Mouse (Mus musculus) kidney, adult 2 months (tissue): ENCODE results near the gene Padi6. TPM values are rescaled to one million over a fixed set of nuclear protein-coding genes. Genes with fewer than 3 reads are reported as not detected.

Experiments used
- DNase-seq: peaks from one replicate; pipeline ENCODE4 v3.0.0; 2021
- H3K27ac ChIP-seq: fragments of 200-500 bp; 2 replicates; pipeline ENCODE4 v1.5.1; 2012; ENCODE audit warnings: low read depth, low read length, control low read depth, inconsistent platforms; ENCODE audit not compliant: insufficient read depth
- H3K27me3 ChIP-seq: fragments of 200-500 bp; replicated peaks from 2 replicates; pipeline ENCODE4 v1.6.1; 2012; ENCODE audit warnings: mild to moderate bottlenecking, moderate library complexity, low read length, inconsistent platforms; ENCODE audit not compliant: control insufficient read depth, insufficient read depth
- H3K36me3 ChIP-seq: fragments of 200-500 bp; 2 replicates; pipeline ENCODE4 v1.6.1; 2012; ENCODE audit warnings: mild to moderate bottlenecking, moderate library complexity, low read length, inconsistent platforms; ENCODE audit not compliant: control insufficient read depth, insufficient read depth
- H3K4me1 ChIP-seq: fragments of 200-500 bp; 2 replicates; pipeline ENCODE4 v1.6.1; 2011; ENCODE audit warnings: low read length; ENCODE audit not compliant: control insufficient read depth, insufficient read depth
- H3K4me3 ChIP-seq: fragments of 200-500 bp; 2 replicates; pipeline ENCODE4 v1.5.1; 2011; ENCODE audit warnings: mild to moderate bottlenecking, low read depth, low read length, control low read depth; ENCODE audit not compliant: insufficient read depth
- CTCF ChIP-seq: fragments of 200-500 bp; conservative IDR thresholded peaks from 2 replicates; pipeline ENCODE4 v1.5.1; 2011; ENCODE audit warnings: low read depth, mild to moderate bottlenecking, control low read depth, low read length, moderate library complexity, mixed read lengths; ENCODE audit not compliant: insufficient read depth, insufficient read length
- POLR2A ChIP-seq: fragments of 200-500 bp; IDR thresholded peaks from one replicate; pipeline ENCODE4 v1.6.1; 2011; ENCODE audit warnings: low read depth, low read length, control low read depth
- WGBS: fragments of 180-500 bp; shearing (Covaris S2); methylation state at CpG from one replicate; pipeline ENCODE4 v1.1.7; 2018; 5-methylcytosine and 5-hydroxymethylcytosine counted together
- polyA plus RNA-seq: library from polyadenylated mRNA; depleted of rRNA; stranded (reverse); fragments of >200 nt; gene quantifications from 2 replicates; pipeline ENCODE4 v1.2.3, GENCODE M21; 2012

Gene Padi6
- polyA plus RNA-seq, 1 experiment, result not detected

- Histone ChIP-seq H3K36me3 (no peaks in the 10 kb centered on the region), H3K4me3 (no peak overlapping the region), H3K27ac (no peak overlapping the region), H3K27me3 (no peaks in the 10 kb centered on the region), H3K4me1 (no peaks in the 10 kb centered on the region)
- TF ChIP-seq POLR2A, result no peak
- TF ChIP-seq CTCF, result no peak
- 79% methylated on average over 10 of the region's 10 CpGs for WGBS
- DNase-seq, result no peak
Observed at GRCm38 (mm10) chr4:140709617-140710016, 32.8 kb downstream of the Padi6 start.

GRCm38 (mm10) chr4:140709111-140709510 lies 33.3 kb downstream of the Padi6 start:
- Histone ChIP-seq H3K4me3 (no peak overlapping the region), H3K36me3 (no peaks in the 10 kb centered on the region), H3K4me1 (no peaks in the 10 kb centered on the region), H3K27me3 (no peaks in the 10 kb centered on the region), H3K27ac (no peak overlapping the region)
- WGBS, result 86% methylated on average over 7 of the region's 7 CpGs
- TF ChIP-seq POLR2A (no peak), CTCF (no peak)
- no peak for DNase-seq

- no peak for DNase-seq
- H3K27ac ChIP-seq, result no peak overlapping the region
- no peak overlapping the region for H3K4me3 ChIP-seq
- TF ChIP-seq POLR2A (no peak), CTCF (no peak)
- no peaks in the 10 kb centered on the region for H3K36me3 ChIP-seq
- H3K4me1 ChIP-seq, result no peaks in the 10 kb centered on the region; the same call in 1 of the 2 replicates
- no peaks in the 10 kb centered on the region for H3K27me3 ChIP-seq
- WGBS, result 75% methylated on average over 18 of the region's 18 CpGs
Observed at GRCm38 (mm10) chr4:140708297-140708927, 34.0 kb downstream of the Padi6 start.

GRCm38 (mm10) chr4:140707615-140708014 lies 34.8 kb downstream of the Padi6 start:
- no peaks in the 10 kb centered on the region for H3K36me3 ChIP-seq
- no peaks in the 10 kb centered on the region; the same call in 1 of the 2 replicates for H3K4me1 ChIP-seq
- WGBS, result 82% methylated on average over 4 of the region's 4 CpGs
- no peak overlapping the region for H3K4me3 ChIP-seq
- H3K27ac ChIP-seq, result no peak overlapping the region
- no peak for DNase-seq
- no peaks in the 10 kb centered on the region for H3K27me3 ChIP-seq
- TF ChIP-seq CTCF, result no peak
- no peak for TF ChIP-seq POLR2A

GRCm38 (mm10) chr4:140704166-140704565 lies 38.3 kb downstream of the Padi6 start:
- no peak overlapping the region for H3K27ac ChIP-seq
- DNase-seq, result peak; percentile 33
- no peaks in the 10 kb centered on the region; the same call in 1 of the 2 replicates for H3K4me1 ChIP-seq
- 43% methylated on average over 4 of the region's 4 CpGs for WGBS
- H3K4me3 ChIP-seq, result no peak overlapping the region
- no peaks in the 10 kb centered on the region for H3K36me3 ChIP-seq
- TF ChIP-seq CTCF (no peak), POLR2A (no peak)
- H3K27me3 ChIP-seq, result no peaks in the 10 kb centered on the region

DNA sequence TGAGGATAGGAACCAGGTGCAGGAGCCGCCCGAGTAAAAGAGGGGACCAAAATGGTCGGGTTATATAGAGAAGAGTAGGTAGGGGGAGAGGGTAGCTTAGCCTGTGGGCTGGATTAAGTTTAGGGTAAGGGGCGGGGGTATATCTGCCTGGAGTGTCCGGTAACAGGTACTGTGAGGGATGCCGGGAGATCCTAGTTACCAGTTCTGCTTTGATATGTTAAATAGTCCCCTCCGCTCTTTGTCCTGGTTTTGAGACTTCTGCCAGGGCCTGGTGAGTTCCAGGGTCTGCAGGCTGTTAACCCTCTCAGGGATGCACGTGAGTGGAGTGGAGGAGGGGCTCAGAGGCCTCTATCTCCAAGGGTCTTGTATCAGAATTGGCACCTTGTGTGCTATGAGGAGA lies 38.8 kb downstream of the Padi6 start:
- Histone ChIP-seq H3K36me3 (no peaks in the 10 kb centered on the region), H3K4me1 (no peaks in the 10 kb centered on the region; the same call in 1 of the 2 replicates), H3K27ac (no peak overlapping the region), H3K27me3 (no peaks in the 10 kb centered on the region), H3K4me3 (no peak overlapping the region)
- WGBS, result 48% methylated on average over 8 of the region's 8 CpGs
- TF ChIP-seq POLR2A (no peak), CTCF (no peak)
- no peak for DNase-seq

DNA sequence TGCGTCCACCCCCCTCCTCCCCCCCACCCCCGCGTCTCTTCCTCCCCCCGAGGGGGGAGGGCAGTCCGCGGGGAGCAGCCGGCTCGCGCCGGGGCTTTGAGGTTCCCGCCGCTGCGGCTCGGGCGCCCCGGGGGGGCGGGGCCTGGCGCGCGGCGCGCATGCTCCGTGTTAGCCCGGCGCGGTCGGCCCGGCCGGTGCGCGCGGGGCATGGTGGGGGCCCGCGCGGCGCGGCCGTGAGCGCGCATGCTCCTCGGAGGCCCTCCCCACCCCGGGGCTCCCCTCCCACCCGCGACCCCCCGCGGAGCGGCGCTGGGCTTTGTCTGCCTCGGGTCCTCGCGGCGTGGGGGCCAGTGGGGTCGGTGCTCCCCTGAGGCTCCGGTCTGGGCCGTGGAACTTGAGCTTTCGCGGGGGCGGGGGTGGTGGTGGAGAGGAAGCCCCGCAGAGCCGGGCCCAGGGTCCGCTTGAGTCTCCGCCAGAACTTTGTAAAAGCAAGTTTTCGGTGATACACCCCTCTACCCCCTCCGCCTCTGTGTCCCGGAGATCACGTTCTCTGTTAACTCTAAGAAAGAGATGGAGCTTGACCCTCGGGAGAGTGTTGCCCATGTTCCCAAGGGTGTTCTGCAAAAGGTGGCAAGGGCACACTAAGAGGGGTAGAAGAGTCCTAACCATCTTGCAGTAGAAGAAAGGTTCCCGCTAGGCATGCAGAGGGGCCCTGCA lies 39.7 kb downstream of the Padi6 start:
- no peaks in the 10 kb centered on the region for H3K36me3 ChIP-seq
- DNase-seq, result peak; percentile 90
- H3K4me3 ChIP-seq, result peak overlapping the region; percentile 89
- H3K4me1 ChIP-seq, result no peaks in the 10 kb centered on the region; the same call in 1 of the 2 replicates
- 1% methylated on average over 51 of the region's 68 CpGs for WGBS
- peak overlapping the region; percentile 11; the same call in 1 of the 2 replicates for H3K27ac ChIP-seq
- TF ChIP-seq POLR2A (no peak), CTCF (no peak)
- H3K27me3 ChIP-seq, result no peaks in the 10 kb centered on the region
